In the genomic region with DNA sequence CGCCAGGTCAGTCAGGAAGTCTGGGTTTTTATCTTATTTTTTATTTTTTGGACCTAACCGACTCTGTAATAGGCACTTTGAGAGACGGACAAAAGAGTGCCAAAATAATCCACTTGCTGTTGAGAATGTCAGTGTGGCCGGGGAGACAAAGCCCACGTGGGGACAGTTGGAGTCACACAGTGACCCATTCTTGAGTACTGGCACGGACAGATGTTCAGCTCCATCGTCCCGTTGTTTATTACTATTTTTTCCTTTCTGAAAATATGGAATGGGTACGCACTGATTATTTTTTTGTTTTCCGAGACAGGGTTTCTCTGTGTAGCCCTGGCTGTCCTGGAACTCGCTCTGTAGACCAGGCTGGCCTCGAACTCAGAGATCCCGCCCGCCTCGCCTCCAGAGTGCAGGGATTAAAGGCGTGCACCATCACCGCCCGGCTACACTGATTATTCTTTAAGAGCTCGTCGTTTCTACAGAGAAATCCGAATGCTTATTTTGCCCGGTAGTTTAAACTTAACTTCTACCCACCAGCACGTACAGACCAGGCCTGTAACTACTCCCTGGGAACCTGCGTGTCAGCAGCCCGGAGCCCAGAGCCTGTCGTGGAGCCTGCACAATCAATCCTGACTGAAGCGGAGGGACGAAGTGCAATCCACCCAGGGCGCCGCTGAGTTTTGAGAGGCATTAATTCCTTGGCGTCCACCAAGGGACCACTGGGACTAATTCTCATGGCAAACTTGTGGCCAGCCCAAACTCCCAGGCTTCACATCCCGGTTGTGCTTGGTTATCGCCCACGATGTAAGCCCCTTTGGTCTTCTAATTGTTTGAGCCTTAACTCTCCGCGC, we compare ENCODE assay signal across 8 mouse cellular contexts. TPM values are rescaled to one million over a fixed set of nuclear protein-coding genes. Genes with fewer than 3 reads are reported as not detected.
DNase-seq lines count a peak whose midpoint lies in the region; ATAC-seq and TF ChIP-seq lines count a peak whose summit lies in the region.

No protein-coding gene starts in this region.

- WGBS in heart, embryonic 10.5 days, result 2% methylated on average over 36 of the region's 36 CpGs
- WGBS in hindbrain, embryonic 12.5 days, result 1% methylated on average over 36 of the region's 36 CpGs
- 7% methylated on average over 36 of the region's 36 CpGs for WGBS in liver, postnatal 0 days (ENCODE audit: insufficient replicate concordance)
- WGBS in small intestine, adult 2 months, result 9% methylated on average over 36 of the region's 36 CpGs

- H3K27me3 ChIP-seq in heart, embryonic 10.5 days (ENCODE audit: insufficient read depth, poor library complexity, severe bottlenecking), result no peaks in the 10 kb centered on the region
- H3K27me3 ChIP-seq in hindbrain, embryonic 12.5 days, result no peaks in the 10 kb centered on the region
- no peaks in the 10 kb centered on the region for H3K27me3 ChIP-seq in liver, postnatal 0 days (ENCODE audit: insufficient read depth, low read length)
- H3K27me3 ChIP-seq in small intestine, adult 2 months (ENCODE audit: control insufficient read depth, insufficient read depth, low read length), result no peaks in the 10 kb centered on the region

- peak; percentile 49 for ATAC-seq in hindbrain, embryonic 12.5 days (ENCODE audit: low FRiP score)
- peak; percentile 32 for ATAC-seq in liver, postnatal 0 days

- peak overlapping the region; percentile 96 for H3K27ac ChIP-seq in heart, embryonic 10.5 days
- no peak overlapping the region for H3K27ac ChIP-seq in ES-E14 (ENCODE audit: insufficient read depth, low read depth, low read length, poor library complexity, severe bottlenecking)
- H3K27ac ChIP-seq in hindbrain, embryonic 12.5 days, result peak overlapping the region; percentile 90
- peak overlapping the region; percentile 93 for H3K27ac ChIP-seq in liver, postnatal 0 days (ENCODE audit: low read depth)
- H3K27ac ChIP-seq in small intestine, adult 2 months (ENCODE audit: insufficient read depth, low read depth, low read length), result peak overlapping the region; percentile 46; the same call in 1 of the 2 replicates

- H3K36me3 ChIP-seq in heart, embryonic 10.5 days, result peaks cover 17% of the 10 kb centered on the region
- H3K36me3 ChIP-seq in ES-E14 (ENCODE audit: control insufficient read depth, insufficient read depth, low read length, poor library complexity, severe bottlenecking), result peaks cover 2% of the 10 kb centered on the region; the same call in 1 of the 2 replicates
- peaks cover 10% of the 10 kb centered on the region for H3K36me3 ChIP-seq in hindbrain, embryonic 12.5 days
- H3K36me3 ChIP-seq in liver, postnatal 0 days (replicated peaks; ENCODE audit: insufficient read depth, low read length), result peaks cover 11% of the 10 kb centered on the region; the same call in 1 of the 2 replicates
- H3K36me3 ChIP-seq in small intestine, adult 2 months (ENCODE audit: control insufficient read depth, insufficient read depth, low read length), result peaks cover 6% of the 10 kb centered on the region

- peak overlapping the region; percentile 88 for H3K4me3 ChIP-seq in heart, embryonic 10.5 days
- H3K4me3 ChIP-seq in ES-E14 (ENCODE audit: insufficient read depth in 1 of 2, low read depth in 1 of 2, low read length in 2 of 2, poor library complexity in 1 of 2, severe bottlenecking in 1 of 2), result peak overlapping the region; percentile 93 to 99
- H3K4me3 ChIP-seq in hindbrain, embryonic 12.5 days, result peak overlapping the region; percentile 76
- peak overlapping the region; percentile 89 for H3K4me3 ChIP-seq in liver, postnatal 0 days (ENCODE audit: low read depth, low read length)
- H3K4me3 ChIP-seq in small intestine, adult 2 months (ENCODE audit: low read depth, low read length), result peak overlapping the region; percentile 93

- intact Hi-C loops in heart, postnatal 25 days (cut with DNase I), result loop anchor here (2.0 kb wide), 2 partner anchors 62 to 124 kb away; a partner anchor contains a TSS

- no peak for TF ChIP-seq POLR2A in small intestine, adult 2 months (IDR thresholded peaks at IDR 0.05; ENCODE audit: low read depth, low read length)

- TF ChIP-seq CTCF in liver, postnatal 0 days (IDR thresholded peaks at IDR 0.05; ENCODE audit: low read depth), result no peak
- TF ChIP-seq CTCF in small intestine, adult 2 months (IDR thresholded peaks at IDR 0.05; ENCODE audit: extremely low read depth, insufficient read length, insufficient replicate concordance, low read depth, low read length), result no peak

- peaks cover 22% of the 10 kb centered on the region for H3K4me1 ChIP-seq in heart, embryonic 10.5 days
- H3K4me1 ChIP-seq in ES-E14 (ENCODE audit: control insufficient read depth in 2 of 2, insufficient read depth in 2 of 2, low read length in 2 of 2, poor library complexity in 1 of 2), result peaks cover 0 to 4% of the 10 kb centered on the region in 2 experiments; a peak in 1 of 4 replicates
- H3K4me1 ChIP-seq in hindbrain, embryonic 12.5 days, result peaks cover 32% of the 10 kb centered on the region
- peaks cover 13% of the 10 kb centered on the region for H3K4me1 ChIP-seq in liver, postnatal 0 days (ENCODE audit: insufficient read depth)
- peaks cover 7% of the 10 kb centered on the region; the same call in 1 of the 2 replicates for H3K4me1 ChIP-seq in small intestine, adult 2 months (ENCODE audit: control insufficient read depth, insufficient read depth, insufficient read length, low read length)

- in situ Hi-C loops in ES-E14 (cut with MboI; ENCODE audit: low sequenced_read_pairs in 2 of 2, unreplicated experiment in 2 of 2), result no loop called here

- no peak for DNase-seq in heart, embryonic 10.5 days (ENCODE audit: low spot score)
- DNase-seq in heart, postnatal 25 days (ENCODE audit: low spot score), result no peak
- DNase-seq in ES-E14 (ENCODE audit: low read depth, low spot score), result no peak
- DNase-seq in embryo, embryonic 10.5 days (ENCODE audit: low spot score), result peak; percentile 51
- peak; percentile 32 for DNase-seq in liver, postnatal 0 days
- no peak for DNase-seq in urinary bladder, postnatal 4 days (ENCODE audit: low spot score in 2 of 2)

- H3K9ac ChIP-seq in ES-E14 (ENCODE audit: insufficient read depth, low read depth, low read length, poor library complexity, severe bottlenecking), result peak overlapping the region; percentile 97
- peak overlapping the region; percentile 88 for H3K9ac ChIP-seq in hindbrain, embryonic 12.5 days
- peak overlapping the region; percentile 87 for H3K9ac ChIP-seq in liver, postnatal 0 days (replicated peaks)

- peak overlapping the region; percentile 81 for H3K4me2 ChIP-seq in hindbrain, embryonic 12.5 days (replicated peaks)
- peak overlapping the region; percentile 85 for H3K4me2 ChIP-seq in liver, postnatal 0 days (ENCODE audit: low read depth, low read length)

- TF ChIP-seq EP300 in liver, postnatal 0 days (IDR thresholded peaks at IDR 0.05; ENCODE audit: low read depth), result no peak

- no peaks in the 10 kb centered on the region for H3K9me3 ChIP-seq in heart, embryonic 10.5 days
- no peaks in the 10 kb centered on the region for H3K9me3 ChIP-seq in ES-E14 (ENCODE audit: control insufficient read depth, insufficient read depth, low read depth, low read length)
- no peaks in the 10 kb centered on the region for H3K9me3 ChIP-seq in hindbrain, embryonic 12.5 days (replicated peaks)
- H3K9me3 ChIP-seq in liver, postnatal 0 days (ENCODE audit: low read length), result no peaks in the 10 kb centered on the region

TF ChIP-seq in ES-E14, 5 proteins besides CTCF, POLR2A, EP300 and RAD21:
- no peak for TF ChIP-seq CHD2 (IDR thresholded peaks at IDR 0.05; ENCODE audit: low read depth, low read length)
- TF ChIP-seq HCFC1 (IDR thresholded peaks at IDR 0.05; ENCODE audit: borderline replicate concordance, insufficient read depth, low read length), result no peak
- no peak for TF ChIP-seq MAFK (IDR thresholded peaks at IDR 0.05; ENCODE audit: insufficient read depth, low read depth, low read length)
- no peak for TF ChIP-seq ZC3H11A (IDR thresholded peaks at IDR 0.05; ENCODE audit: borderline replicate concordance, low read depth, low read length)
- no peak for TF ChIP-seq ZNF384 (IDR thresholded peaks at IDR 0.05; ENCODE audit: low read depth, low read length)

RNA-seq across cellular contexts. Expression of a gene that starts 0.8 kb away (rescaled TPM):
- polyA plus RNA-seq in heart, embryonic 10.5 days (2016; fragmentation: Nextera tagmentation; extraction: Ambion mirVana), result 58.7 and 64.8 TPM in 2 replicates
- 10 to 100 TPM; 19.2 to 22.0 TPM for total RNA-seq in heart, postnatal 25 days (2021)
- 23.4 and 34.9 TPM in 2 replicates for total RNA-seq in ES-E14 (2012; rRNA removed)
- polyA plus RNA-seq in hindbrain, embryonic 12.5 days (2016; fragmentation: Nextera tagmentation; extraction: Ambion mirVana), result 68.5 and 71.0 TPM in 2 replicates
- polyA plus RNA-seq in liver, postnatal 0 days (2015; fragmentation: Nextera tagmentation; extraction: Ambion mirVana), result 8.6 and 11.3 TPM in 2 replicates
- polyA plus RNA-seq in small intestine, adult 2 months (2012; rRNA removed), result 2.3 TPM in 2 replicates

RNA-seq across cellular contexts. Expression of a gene that starts 0.8 kb away (rescaled TPM):
- polyA plus RNA-seq in heart, embryonic 10.5 days (2016; fragmentation: Nextera tagmentation; extraction: Ambion mirVana), result 128 and 145 TPM in 2 replicates
- 10 to 100 TPM; 85.7 to 87.2 TPM for total RNA-seq in heart, postnatal 25 days (2021)
- total RNA-seq in ES-E14 (2012; rRNA removed), result 23.1 and 34.8 TPM in 2 replicates
- 159 and 173 TPM in 2 replicates for polyA plus RNA-seq in hindbrain, embryonic 12.5 days (2016; fragmentation: Nextera tagmentation; extraction: Ambion mirVana)
- polyA plus RNA-seq in liver, postnatal 0 days (2015; fragmentation: Nextera tagmentation; extraction: Ambion mirVana), result 55.1 and 58.8 TPM in 2 replicates
- 4.7 and 14.2 TPM in 2 replicates for polyA plus RNA-seq in small intestine, adult 2 months (2012; rRNA removed)

Comparison
In these comparisons a context has a peak if more than half of its experiments do, and no peak if none do; other contexts are left out.
1. DNase-seq: peak in embryo, embryonic 10.5 days (single experiment) and liver, postnatal 0 days (single experiment); none in heart, embryonic 10.5 days (single experiment), heart, postnatal 25 days (single experiment), ES-E14 (single experiment) and urinary bladder, postnatal 4 days (0 of 2).
2. Peak in every context shown above with its lines, with median percentiles within 50 percentile points of each other: H3K4me3 ChIP-seq and H3K9ac ChIP-seq.